Mouse (Mus musculus): ENCODE measurements at regions not wholly inside any gene's neighbourhood (a gene's known extent, or its start where the extent isn't known, plus 50 kb on each side); places are given as distances from the start of the nearest gene placed in this dataset.

- DNase-seq (ENCODE audit: low spot score): no peak
- Histone ChIP-seq H3K4me1 (no peaks in the 10 kb centered on the region), H3K36me3 (no peaks in the 10 kb centered on the region), H3K27ac (replicated peaks) (no peak overlapping the region), H3K27me3 (ENCODE audit: low read depth, poor library complexity, severe bottlenecking) (no peaks in the 10 kb centered on the region), H3K9me3 (replicated peaks) (no peaks in the 10 kb centered on the region), H3K4me3 (no peak overlapping the region)
- WGBS: 79% methylated on average over 5 of the region's 5 CpGs
These were observed 79.3 kb upstream of the Ntf3 start for GRCm38 (mm10) chr6:126245986-126246385.

- H3K9me3 ChIP-seq (replicated peaks): no peaks in the 10 kb centered on the region
- DNase-seq (ENCODE audit: low spot score): no peak
- H3K27me3 ChIP-seq (ENCODE audit: low read depth, poor library complexity, severe bottlenecking): no peaks in the 10 kb centered on the region
- WGBS: 83% methylated on average over 3 of the region's 3 CpGs
- H3K4me1 ChIP-seq: no peaks in the 10 kb centered on the region
- H3K27ac ChIP-seq (replicated peaks): no peak overlapping the region
- H3K4me3 ChIP-seq: no peak overlapping the region
- no peaks in the 10 kb centered on the region for H3K36me3 ChIP-seq
These were observed 78.7 kb upstream of the Ntf3 start for GRCm38 (mm10) chr6:126245431-126245830.

- H3K27ac ChIP-seq (replicated peaks): no peak overlapping the region
- H3K27me3 ChIP-seq (ENCODE audit: low read depth, poor library complexity, severe bottlenecking): no peaks in the 10 kb centered on the region
- H3K4me3 ChIP-seq: no peak overlapping the region
- no peaks in the 10 kb centered on the region for H3K9me3 ChIP-seq (replicated peaks)
- 89% methylated on average over 2 of the region's 2 CpGs for WGBS
- H3K4me1 ChIP-seq: no peaks in the 10 kb centered on the region
- no peaks in the 10 kb centered on the region for H3K36me3 ChIP-seq
- DNase-seq (ENCODE audit: low spot score): no peak
These were observed 75.6 kb upstream of the Ntf3 start for GRCm38 (mm10) chr6:126242299-126242698.

- no peak overlapping the region for H3K27ac ChIP-seq (replicated peaks)
- no peaks in the 10 kb centered on the region for H3K36me3 ChIP-seq
- H3K9me3 ChIP-seq (replicated peaks): no peaks in the 10 kb centered on the region
- no peak for DNase-seq (ENCODE audit: low spot score)
- H3K4me1 ChIP-seq: no peaks in the 10 kb centered on the region
- no peaks in the 10 kb centered on the region for H3K27me3 ChIP-seq (ENCODE audit: low read depth, poor library complexity, severe bottlenecking)
- WGBS: 41% methylated on average over 1 of the region's 1 CpGs
- H3K4me3 ChIP-seq: no peak overlapping the region
These were observed 73.5 kb upstream of the Ntf3 start for GRCm38 (mm10) chr6:126240256-126240655.
